10 mouse cellular contexts compared by ENCODE assay signal in genomic region chr10:81404082-81404481, GRCm38 (mm10). TPM values are rescaled to one million over a fixed set of nuclear protein-coding genes. Genes with fewer than 3 reads are reported as not detected.
DNase-seq lines count a peak whose midpoint lies in the region; TF ChIP-seq lines count a peak whose summit lies in the region.
"Had no signal": no experiment of that assay in that cellular context is flagged by ENCODE, and none has a peak within 500 bp of the region (broad histone marks: within the 10 kb centered on the region; RNA-seq: fewer than 3 reads in every experiment).

No protein-coding gene starts in this region.

- H3K4me1 ChIP-seq in spleen, adult 2 months (ENCODE audit: control insufficient read depth, insufficient read depth, insufficient read length), result peaks cover 27% of the 10 kb centered on the region

- no peaks in the 10 kb centered on the region for H3K27me3 ChIP-seq in spleen, adult 2 months (ENCODE audit: control insufficient read depth, insufficient read depth, low read length)
- H3K27me3 ChIP-seq: limb, embryonic 15.5 days had no signal

- no peak for TF ChIP-seq CTCF in gastrocnemius, adult 2 months (IDR thresholded peaks at IDR 0.05)
- no peak for TF ChIP-seq CTCF in spleen, adult 2 months (IDR thresholded peaks at IDR 0.05; ENCODE audit: extremely low read depth, insufficient read depth, insufficient read length, insufficient replicate concordance)

- WGBS in spleen, adult 2 months, result 72% methylated on average over 9 of the region's 9 CpGs

- H3K27ac ChIP-seq in gastrocnemius, adult 2 months, result peak overlapping the region; percentile 97
- peak overlapping the region; percentile 43 for H3K27ac ChIP-seq in spleen, adult 2 months (ENCODE audit: insufficient read depth, low read length)

- no peak for TF ChIP-seq POLR2A in spleen, adult 2 months (IDR thresholded peaks at IDR 0.05; ENCODE audit: low read depth, low read length)

- intact Hi-C loops in gastrocnemius, adult 2 months (cut with DNase I), result no loop called here
- intact Hi-C loops in gastrocnemius, postnatal 14 days (cut with DNase I; ENCODE audit: low total_unique reads), result no loop called here

- H3K4me3 ChIP-seq in gastrocnemius, adult 2 months, result no peak overlapping the region; the same call in 1 of the 2 replicates
- no peak overlapping the region for H3K4me3 ChIP-seq in spleen, adult 2 months (ENCODE audit: extremely low read depth, insufficient read depth, insufficient read length)
- H3K4me3 ChIP-seq: limb, embryonic 15.5 days had no signal

- H3K36me3 ChIP-seq in spleen, adult 2 months (ENCODE audit: control insufficient read depth, insufficient read depth, low read length), result peaks cover 18% of the 10 kb centered on the region

- peak; percentile 44 for DNase-seq in gastrocnemius, adult 2 months
- DNase-seq in gastrocnemius, postnatal 14 days, result no peak
- peak; percentile 67 for DNase-seq in kidney, postnatal 10 days
- DNase-seq in kidney, postnatal 14 days, result no peak
- DNase-seq in spleen, adult 2 months (ENCODE audit: low read depth in 1 of 2, low spot score in 2 of 2), result no peak
- no peak for DNase-seq in spleen, postnatal 14 days (ENCODE audit: low spot score in 2 of 2)
- DNase-seq in testis, postnatal 10 days (ENCODE audit: low spot score), result peak; percentile 81
- no peak for DNase-seq in cerebellum, adult 8-10 months
- DNase-seq: gastrocnemius, postnatal 10 days had no signal

RNA-seq across cellular contexts. Expression of gene Smim24, which starts 11.2 kb away (rescaled TPM):
- not detected for total RNA-seq in gastrocnemius, adult 2 months (2021)
- total RNA-seq in gastrocnemius, postnatal 14 days (2021), result under 1 TPM; 0.45 to 0.91 TPM
- 18.3 and 22.9 TPM in 2 replicates for polyA plus RNA-seq in spleen, adult 2 months (2012; rRNA removed)

RNA-seq across cellular contexts. Expression of gene Gm48552, which starts 15.3 kb away (rescaled TPM):
- 1 to 10 TPM in 1 of 2 experiments, under 1 TPM in 1; 0.84 to 1.0 TPM for total RNA-seq in gastrocnemius, adult 2 months (2021)
- under 1 TPM in 1 of 2 experiments, not detected in 1; 0.80 TPM for total RNA-seq in gastrocnemius, postnatal 14 days (2021)
- 2.9 and 6.4 TPM in 2 replicates for polyA plus RNA-seq in spleen, adult 2 months (2012; rRNA removed)

RNA-seq across cellular contexts. Expression of gene Gm48551, which starts 19.8 kb away (rescaled TPM):
- total RNA-seq in gastrocnemius, adult 2 months (2021), result 1 to 10 TPM in 1 of 2 experiments, under 1 TPM in 1; 0.87 to 2.8 TPM
- total RNA-seq in gastrocnemius, postnatal 14 days (2021), result under 1 TPM; 0.41 to 0.47 TPM
- polyA plus RNA-seq in spleen, adult 2 months (2012; rRNA removed), result 2.3 and 2.9 TPM in 2 replicates

RNA-seq across cellular contexts. Expression of gene Dohh, which starts 19.9 kb away (rescaled TPM):
- total RNA-seq in gastrocnemius, adult 2 months (2021), result 10 to 100 TPM; 38.1 to 39.8 TPM
- total RNA-seq in gastrocnemius, postnatal 14 days (2021), result 10 to 100 TPM; 38.6 to 39.8 TPM
- polyA plus RNA-seq in spleen, adult 2 months (2012; rRNA removed), result 47.9 and 71.7 TPM in 2 replicates

RNA-seq across cellular contexts. Expression of gene Fzr1, which starts 25.8 kb away (rescaled TPM):
- 10 to 100 TPM; 14.0 to 18.8 TPM for total RNA-seq in gastrocnemius, adult 2 months (2021)
- total RNA-seq in gastrocnemius, postnatal 14 days (2021), result 10 to 100 TPM; 11.9 to 15.4 TPM
- polyA plus RNA-seq in spleen, adult 2 months (2012; rRNA removed), result 127 and 128 TPM in 2 replicates

Comparison
In these comparisons a context has a peak if more than half of its experiments do, and no peak if none do; other contexts are left out.
1. DNase-seq: peak in gastrocnemius, adult 2 months (single experiment), kidney, postnatal 10 days (single experiment) and testis, postnatal 10 days (single experiment); none in gastrocnemius, postnatal 14 days (single experiment), kidney, postnatal 14 days (single experiment), spleen, adult 2 months (0 of 2), spleen, postnatal 14 days (0 of 2) and cerebellum, adult 8-10 months (single experiment).